Mouse (Mus musculus) midbrain, embryonic 11.5 days (tissue): ENCODE measurements around the gene Utp3. TPM values are rescaled to one million over a fixed set of nuclear protein-coding genes. Genes with fewer than 3 reads are reported as not detected.

Source experiments
- ATAC-seq: fragments of 200-750 bp; cut with Nextera tagmentation; 2 replicates; pipeline ENCODE4 v1.8.0; 2017; ENCODE audit warnings: moderate TSS enrichment, moderate library complexity; ENCODE audit not compliant: low FRiP score
- DNase-seq: peaks from one replicate; pipeline ENCODE4 v3.0.0; 2015; ENCODE audit warnings: low spot score; ENCODE audit errors: missing footprints
- H3K27ac ChIP-seq: fragments of 300-500 bp; sonication (generic); 2 replicates; pipeline ENCODE4 v1.5.1; 2014; ENCODE audit warnings: low read depth, low read length
- H3K27me3 ChIP-seq: fragments of 300-500 bp; sonication (generic); 2 replicates; pipeline ENCODE4 v1.6.1; 2014; ENCODE audit warnings: mild to moderate bottlenecking, low read length, moderate library complexity, mixed read lengths; ENCODE audit not compliant: control insufficient read depth, insufficient read depth
- H3K36me3 ChIP-seq: fragments of 300-500 bp; sonication (generic); 2 replicates; pipeline ENCODE4 v1.6.1; 2014; ENCODE audit warnings: mild to moderate bottlenecking, low read length, moderate library complexity, mixed read lengths; ENCODE audit not compliant: control insufficient read depth, insufficient read depth
- H3K4me1 ChIP-seq: fragments of 300-500 bp; sonication (generic); 2 replicates; pipeline ENCODE4 v1.6.1; 2014; ENCODE audit warnings: low read length; ENCODE audit not compliant: control insufficient read depth, insufficient read depth
- H3K4me2 ChIP-seq: fragments of 300-500 bp; sonication (generic); 2 replicates; pipeline ENCODE4 v1.6.1; 2014; ENCODE audit warnings: mild to moderate bottlenecking, moderate library complexity
- H3K4me3 ChIP-seq: fragments of 300-500 bp; sonication (generic); 2 replicates; pipeline ENCODE4 v1.5.1; 2014; ENCODE audit warnings: low read depth, low read length
- H3K9ac ChIP-seq: fragments of 300-500 bp; sonication (generic); 2 replicates; pipeline ENCODE4 v1.6.1; 2014; ENCODE audit warnings: low read length
- H3K9me3 ChIP-seq: fragments of 300-500 bp; sonication (generic); 2 replicates; pipeline ENCODE4 v1.6.1; 2016; ENCODE audit warnings: low read length; ENCODE audit not compliant: control insufficient read depth
- WGBS: fragments of 180-500 bp; shearing (Covaris S2); extraction: QIAGEN DNeasy Blood & Tissue Kit; methylation state at CpG from one replicate; pipeline ENCODE4 v1.1.7; 2014; 5-methylcytosine and 5-hydroxymethylcytosine counted together
- polyA plus RNA-seq: library from polyadenylated mRNA; unstranded; fragments of >200 nt; fragmentation: Nextera tagmentation; extraction: Ambion mirVana; gene quantifications from 2 replicates; pipeline ENCODE4 v1.2.1, GENCODE M21; 2014

Gene Utp3
- 68.4 and 73.0 TPM in 2 replicates for polyA plus RNA-seq

GRCm38 (mm10) chr5:88554086-88554886, at the start of gene Utp3:
Gene Utp3 (plus strand): TSS chr5:88554462.
- Histone ChIP-seq H3K4me1 (peaks cover 9% of the 10 kb centered on the region), H3K36me3 (no peaks in the 10 kb centered on the region), H3K4me3 (peak within 1 kb of the TSS; percentile 82), H3K9me3 (no peaks in the 10 kb centered on the region), H3K27ac (peak within 1 kb of the TSS; percentile 74), H3K27me3 (no peaks in the 10 kb centered on the region), H3K4me2 (peak within 1 kb of the TSS; percentile 97), H3K9ac (peak within 1 kb of the TSS; percentile 92)
- under 1% methylated on average over 69 of the region's 76 CpGs for WGBS
- DNase-seq (peak; percentile 100), ATAC-seq (peak; percentile 96)

DNA sequence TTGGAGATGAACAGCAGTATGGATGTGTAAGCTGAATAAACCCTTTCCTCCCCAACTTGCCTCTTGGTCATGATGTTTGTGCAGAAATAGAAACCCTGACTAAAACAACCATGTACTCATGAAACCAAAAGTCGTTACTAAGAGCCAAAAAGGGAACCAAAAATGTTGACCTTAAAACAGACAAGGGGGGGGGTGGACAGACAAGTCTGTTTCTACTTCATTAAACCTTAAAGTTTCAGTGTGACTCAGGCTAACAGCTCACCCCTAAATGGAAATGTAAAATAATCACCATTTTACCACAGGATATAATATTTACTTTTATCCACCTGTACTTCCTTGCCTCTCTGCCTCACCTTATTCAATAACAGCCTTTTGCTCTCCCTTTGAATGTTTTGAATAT, 45.7 kb upstream of the Utp3 start:
- no peaks in the 10 kb centered on the region for H3K27me3 ChIP-seq
- H3K4me3 ChIP-seq: no peak overlapping the region
- 68% methylated on average over 1 of the region's 1 CpGs for WGBS

GRCm38 (mm10) chr5:88508990-88509389, 45.3 kb upstream of the Utp3 start:
- no peak for ATAC-seq
- no peaks in the 10 kb centered on the region for H3K36me3 ChIP-seq
- no peaks in the 10 kb centered on the region for H3K27me3 ChIP-seq
- no peak overlapping the region for H3K4me2 ChIP-seq
- no peak overlapping the region for H3K4me3 ChIP-seq
- no peak for DNase-seq
- no peak overlapping the region for H3K9ac ChIP-seq
- H3K27ac ChIP-seq: no peak overlapping the region
- H3K9me3 ChIP-seq: no peaks in the 10 kb centered on the region
- 82% methylated on average over 1 of the region's 1 CpGs for WGBS
- H3K4me1 ChIP-seq: no peaks in the 10 kb centered on the region

More for the DNA sequence above, 45.7 kb upstream of the Utp3 start:
- no peak overlapping the region for H3K4me2 ChIP-seq
- DNase-seq (no peak), ATAC-seq (no peak)
- H3K4me1 ChIP-seq: no peaks in the 10 kb centered on the region
- H3K9me3 ChIP-seq: no peaks in the 10 kb centered on the region
- H3K36me3 ChIP-seq: no peaks in the 10 kb centered on the region
- H3K9ac ChIP-seq: no peak overlapping the region
- H3K27ac ChIP-seq: no peak overlapping the region

DNA sequence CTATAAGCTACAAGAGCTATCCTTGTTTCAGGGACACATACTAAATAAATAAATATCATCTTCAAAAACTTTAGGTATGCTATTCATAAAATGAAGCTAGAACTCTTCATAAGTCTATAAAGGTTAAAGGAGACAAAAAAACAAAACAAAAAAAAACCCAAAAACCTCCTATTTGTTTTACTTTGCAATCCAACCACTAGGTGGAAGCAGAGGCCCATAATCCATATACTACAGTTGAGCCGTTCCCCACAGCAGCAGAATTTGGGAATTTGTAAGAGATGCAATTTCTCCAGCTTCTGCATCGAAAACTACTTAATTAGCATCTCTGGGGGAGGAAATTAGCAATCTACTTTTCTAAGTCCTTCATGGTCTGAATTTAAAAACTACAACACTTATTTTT, 35.0 kb upstream of the Utp3 start:
- peak; percentile 59 for ATAC-seq
- Histone ChIP-seq H3K36me3 (no peaks in the 10 kb centered on the region), H3K9me3 (no peaks in the 10 kb centered on the region), H3K9ac (no peak overlapping the region), H3K4me1 (no peaks in the 10 kb centered on the region), H3K27ac (no peak overlapping the region), H3K4me2 (no peak overlapping the region), H3K27me3 (no peaks in the 10 kb centered on the region), H3K4me3 (no peak overlapping the region)
- DNase-seq: peak; percentile 91
- 12% methylated on average over 2 of the region's 2 CpGs for WGBS

GRCm38 (mm10) chr5:88527657-88528056, 26.6 kb upstream of the Utp3 start, which contains the start of gene Jchain:
Gene Jchain (minus strand): TSS chr5:88527891.
- Histone ChIP-seq H3K27ac (no peak within 1 kb of the TSS), H3K9me3 (no peaks in the 10 kb centered on the region), H3K36me3 (no peaks in the 10 kb centered on the region), H3K4me1 (no peaks in the 10 kb centered on the region), H3K4me2 (no peak within 1 kb of the TSS), H3K4me3 (no peak within 1 kb of the TSS), H3K27me3 (no peaks in the 10 kb centered on the region), H3K9ac (no peak within 1 kb of the TSS)
- ATAC-seq: no peak
- DNase-seq: no peak
- 87% methylated on average over 3 of the region's 3 CpGs for WGBS

- Histone ChIP-seq H3K27me3 (no peaks in the 10 kb centered on the region), H3K27ac (no peak overlapping the region), H3K36me3 (no peaks in the 10 kb centered on the region), H3K4me3 (no peak overlapping the region), H3K4me1 (no peaks in the 10 kb centered on the region), H3K4me2 (no peak overlapping the region), H3K9me3 (no peaks in the 10 kb centered on the region), H3K9ac (no peak overlapping the region)
- WGBS: 66% methylated on average over 1 of the region's 1 CpGs
- DNase-seq (no peak), ATAC-seq (no peak)
Measured at GRCm38 (mm10) chr5:88530908-88531307, 23.4 kb upstream of the Utp3 start.

DNA sequence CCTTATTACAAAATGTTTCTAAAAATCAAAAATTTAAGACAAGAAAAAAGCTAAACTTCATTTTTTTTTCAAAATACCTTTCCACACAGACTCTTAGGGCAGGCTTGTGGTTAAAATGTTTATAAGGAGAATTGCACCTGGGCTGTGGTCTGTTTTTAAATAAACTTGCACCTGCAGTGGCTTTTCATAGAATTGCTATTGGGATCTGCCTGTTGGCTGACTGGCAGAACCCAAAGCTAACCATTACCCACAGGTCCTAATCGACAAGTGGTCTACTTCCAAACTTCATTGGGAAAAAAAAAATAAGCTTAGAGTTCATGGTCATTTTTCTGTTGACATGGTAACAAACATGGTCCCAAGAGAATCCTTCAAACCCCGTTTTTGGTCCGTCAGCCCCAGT, 19.6 kb upstream of the Utp3 start:
- ATAC-seq (no peak), DNase-seq (no peak)
- Histone ChIP-seq H3K4me2 (no peak overlapping the region), H3K27ac (no peak overlapping the region), H3K36me3 (no peaks in the 10 kb centered on the region), H3K9ac (no peak overlapping the region), H3K9me3 (no peaks in the 10 kb centered on the region), H3K4me3 (no peak overlapping the region), H3K27me3 (no peaks in the 10 kb centered on the region), H3K4me1 (no peaks in the 10 kb centered on the region)
- WGBS: 80% methylated on average over 3 of the region's 3 CpGs

GRCm38 (mm10) chr5:88540845-88541244, 13.4 kb upstream of the Utp3 start:
- Histone ChIP-seq H3K9me3 (no peaks in the 10 kb centered on the region), H3K4me2 (no peak overlapping the region), H3K4me1 (no peaks in the 10 kb centered on the region), H3K9ac (no peak overlapping the region), H3K27ac (no peak overlapping the region), H3K27me3 (no peaks in the 10 kb centered on the region), H3K36me3 (no peaks in the 10 kb centered on the region), H3K4me3 (no peak overlapping the region)
- DNase-seq (no peak), ATAC-seq (no peak)

GRCm38 (mm10) chr5:88542651-88543282, 11.5 kb upstream of the Utp3 start:
- peak; percentile 75 for ATAC-seq
- Histone ChIP-seq H3K9ac (no peak overlapping the region), H3K9me3 (no peaks in the 10 kb centered on the region), H3K4me1 (no peaks in the 10 kb centered on the region), H3K27ac (no peak overlapping the region), H3K4me2 (no peak overlapping the region), H3K36me3 (no peaks in the 10 kb centered on the region), H3K27me3 (no peaks in the 10 kb centered on the region), H3K4me3 (no peak overlapping the region)
- peak; percentile 85 for DNase-seq
- WGBS: 64% methylated on average over 5 of the region's 5 CpGs
